Mouse (Mus musculus): ENCODE measurements around the gene March10.

- TF ChIP-seq GATA1 (IDR thresholded peaks at IDR 0.05; ENCODE audit: borderline replicate concordance, low read length), result no peak
- no peak for TF ChIP-seq FLI1 (IDR thresholded peaks at IDR 0.05; ENCODE audit: low read length)
Measured at GRCm38 (mm10) chr11:105439796-105440195, 16.7 kb downstream of the March10 start.

All from megakaryocyte, embryonic 14.5 days (primary cell).